Mouse (Mus musculus) kidney, embryonic 14.5 days (tissue): ENCODE data around the gene Ltk. TPM values are rescaled to one million over a fixed set of nuclear protein-coding genes. Genes with fewer than 3 reads are reported as not detected.

Experiments used
- ATAC-seq: fragments of 200-750 bp; cut with Nextera tagmentation; 2 replicates; pipeline ENCODE4 v1.8.0; 2017; ENCODE audit warnings: moderate number of reproducible peaks, mild to moderate bottlenecking, moderate TSS enrichment, moderate library complexity; ENCODE audit not compliant: low FRiP score, low TSS enrichment
- H3K27ac ChIP-seq: fragments of 300-500 bp; sonication (generic); 2 replicates; pipeline ENCODE4 v1.5.1; 2014; ENCODE audit warnings: low read depth, mild to moderate bottlenecking, low read length, moderate library complexity, mixed read lengths
- H3K27me3 ChIP-seq: fragments of 300-500 bp; sonication (generic); 2 replicates; pipeline ENCODE4 v1.6.1; 2014; ENCODE audit warnings: mild to moderate bottlenecking, low read length; ENCODE audit not compliant: control insufficient read depth, insufficient read depth
- H3K36me3 ChIP-seq: fragments of 300-500 bp; sonication (generic); 2 replicates; pipeline ENCODE4 v1.6.1; 2014; ENCODE audit warnings: low read length, mixed read lengths; ENCODE audit not compliant: control insufficient read depth, insufficient read depth
- H3K4me1 ChIP-seq: fragments of 300-500 bp; sonication (generic); 2 replicates; pipeline ENCODE4 v1.6.1; 2014; ENCODE audit warnings: low read length, mixed read lengths; ENCODE audit not compliant: control insufficient read depth, insufficient read depth
- H3K4me2 ChIP-seq: fragments of 300-500 bp; sonication (generic); replicated peaks from 2 replicates; pipeline ENCODE4 v1.6.1; 2014; ENCODE audit warnings: low read depth, mild to moderate bottlenecking, low read length
- H3K4me3 ChIP-seq: fragments of 300-500 bp; sonication (generic); 2 replicates; pipeline ENCODE4 v1.5.1; 2014; ENCODE audit warnings: mild to moderate bottlenecking, low read length
- H3K9ac ChIP-seq: fragments of 300-500 bp; sonication (generic); 2 replicates; pipeline ENCODE4 v1.6.1; 2014; ENCODE audit warnings: low read depth, mild to moderate bottlenecking, low read length, moderate library complexity
- H3K9me3 ChIP-seq: fragments of 300-500 bp; sonication (generic); 2 replicates; pipeline ENCODE4 v1.6.1; 2016; ENCODE audit warnings: low read length; ENCODE audit not compliant: control insufficient read depth
- WGBS: fragments of 180-500 bp; shearing (Covaris S2); extraction: QIAGEN DNeasy Blood & Tissue Kit; methylation state at CpG from one replicate; pipeline ENCODE4 v1.1.7; 2014; 5-methylcytosine and 5-hydroxymethylcytosine counted together
- polyA plus RNA-seq: library from polyadenylated mRNA; unstranded; fragments of >200 nt; fragmentation: Nextera tagmentation; extraction: Ambion mirVana; gene quantifications from 2 replicates; pipeline ENCODE4 v1.2.1, GENCODE M21; 2014

The Ltk gene
- polyA plus RNA-seq, 1 experiment from 2014 or later: 0.72 TPM

- Histone ChIP-seq H3K27ac (no peak overlapping the region), H3K9me3 (no peaks in the 10 kb centered on the region), H3K4me2 (no peak overlapping the region), H3K4me3 (no peak overlapping the region), H3K4me1 (no peaks in the 10 kb centered on the region), H3K36me3 (peaks cover 63% of the 10 kb centered on the region), H3K9ac (no peak overlapping the region), H3K27me3 (no peaks in the 10 kb centered on the region; the same call in 1 of the 2 replicates)
- ATAC-seq: no peak
- WGBS: 97% methylated on average over 6 of the region's 6 CpGs
Measured at GRCm38 (mm10) chr2:119767246-119767645, 7.0 kb upstream of the Ltk start.

DNA sequence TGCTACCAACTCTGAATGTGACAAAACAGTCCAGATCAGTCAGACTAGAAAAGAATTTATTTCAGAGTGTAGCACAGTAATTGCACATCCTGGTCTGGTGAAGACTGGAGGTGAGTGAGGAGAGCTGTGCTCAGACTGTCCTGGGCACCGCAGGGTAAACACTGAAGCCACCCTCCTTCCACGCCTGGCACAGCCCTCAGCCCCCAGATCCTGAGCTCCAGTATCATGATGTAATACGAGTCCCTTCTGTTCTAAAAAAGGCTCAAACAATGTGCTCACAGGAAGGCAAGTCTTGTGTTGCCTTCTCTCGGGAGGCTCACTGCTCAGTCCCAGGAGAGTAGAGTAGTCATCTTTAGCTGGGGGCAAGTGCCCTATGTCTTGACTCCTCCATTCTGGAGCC, 3.7 kb upstream of the Ltk start:
- no peak overlapping the region for H3K9ac ChIP-seq
- no peak overlapping the region for H3K4me3 ChIP-seq
- no peaks in the 10 kb centered on the region for H3K9me3 ChIP-seq
- H3K4me1 ChIP-seq: no peaks in the 10 kb centered on the region
- 63% methylated on average over 4 of the region's 4 CpGs for WGBS
- H3K27ac ChIP-seq: no peak overlapping the region
- ATAC-seq: no peak
- H3K36me3 ChIP-seq: peaks cover 32% of the 10 kb centered on the region
- H3K4me2 ChIP-seq: no peak overlapping the region
- H3K27me3 ChIP-seq: peaks cover 21% of the 10 kb centered on the region

DNA sequence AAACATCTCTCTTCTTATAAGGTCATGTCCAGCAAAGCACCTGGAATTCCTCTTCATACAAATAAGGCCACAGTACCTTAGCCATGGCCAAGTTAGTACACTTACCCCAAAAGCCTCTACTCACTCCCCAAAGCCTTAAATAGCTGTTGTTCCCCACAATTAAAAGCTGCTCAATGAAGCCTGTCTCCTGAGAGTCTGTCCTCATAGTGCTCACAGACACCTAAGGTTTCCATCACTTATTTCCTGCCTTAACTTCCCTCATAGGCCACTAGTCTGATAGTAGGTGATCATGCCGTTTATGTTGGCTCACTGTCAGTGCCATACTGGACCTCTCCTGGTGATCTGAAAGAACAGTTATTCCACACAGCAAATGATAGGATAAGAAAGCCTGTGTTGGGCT, 2.0 kb upstream of the Ltk start:
- H3K27me3 ChIP-seq: peaks cover 38% of the 10 kb centered on the region
- no peak for ATAC-seq
- 80% methylated on average over 1 of the region's 1 CpGs for WGBS

GRCm38 (mm10) chr2:119758844-119759835, 1.1 kb downstream of the Ltk start:
- H3K36me3 ChIP-seq: peaks cover 6% of the 10 kb centered on the region
- H3K27me3 ChIP-seq: peaks cover 48% of the 10 kb centered on the region
- WGBS: 4% methylated on average over 44 of the region's 44 CpGs
- peak overlapping the region; percentile 100 for H3K4me2 ChIP-seq
- peak overlapping the region; percentile 63 for H3K4me3 ChIP-seq
- 0 out of 2 replicates have a peak overlapping the region, but pooled peaks have one; percentile 58 for H3K9ac ChIP-seq
- H3K9me3 ChIP-seq: no peaks in the 10 kb centered on the region
- no peak overlapping the region for H3K27ac ChIP-seq
- ATAC-seq: peak; percentile 12; the same call in 1 of the 2 replicates
- H3K4me1 ChIP-seq: 0 out of 2 replicates have a peak, but pooled peaks cover 12% of the 10 kb centered on the region

More for the DNA sequence above, 2.0 kb upstream of the Ltk start:
- Histone ChIP-seq H3K4me2 (no peak overlapping the region), H3K27ac (no peak overlapping the region), H3K9ac (no peak overlapping the region), H3K9me3 (no peaks in the 10 kb centered on the region), H3K4me1 (0 out of 2 replicates have a peak, but pooled peaks cover 12% of the 10 kb centered on the region), H3K4me3 (no peak overlapping the region), H3K36me3 (peaks cover 21% of the 10 kb centered on the region)

DNA sequence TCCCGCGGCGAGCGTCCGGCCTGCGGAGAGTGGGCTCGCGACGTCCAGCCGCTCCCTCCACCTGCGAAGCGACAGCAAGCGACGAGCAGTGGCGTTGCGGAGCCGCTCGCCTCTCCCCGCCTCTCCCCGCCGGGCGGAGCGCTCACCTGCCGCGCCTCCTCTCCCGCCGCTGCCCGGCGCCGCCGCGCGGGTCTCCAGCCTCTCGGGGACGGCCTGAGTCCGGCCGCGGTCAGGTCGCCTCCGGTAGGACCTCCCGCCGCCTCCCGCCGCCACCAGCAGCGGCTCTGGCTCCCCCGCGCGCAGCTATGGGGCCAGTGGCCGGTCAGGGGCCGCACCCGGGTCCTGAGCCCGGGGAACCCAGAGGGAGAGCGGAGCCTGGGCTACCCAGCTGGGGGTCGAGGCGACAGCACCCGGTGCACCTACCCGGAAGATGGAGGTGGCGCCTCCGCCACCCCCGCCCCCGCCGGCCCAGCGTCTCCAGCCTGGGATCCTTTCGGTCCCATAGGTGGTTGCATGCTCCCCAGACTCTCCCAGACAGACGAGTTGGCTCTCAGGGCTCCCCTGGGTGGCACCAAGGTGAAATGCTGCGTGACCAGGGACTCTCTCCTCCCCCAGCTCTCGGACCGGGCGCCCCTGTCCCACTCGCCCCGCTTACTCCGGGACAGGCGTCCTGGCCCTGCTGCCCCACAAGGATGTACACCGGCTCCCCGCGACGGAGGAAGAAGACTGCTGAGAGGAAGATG, 2.0 kb downstream of the Ltk start:
- Histone ChIP-seq H3K9ac (peak overlapping the region; percentile 58), H3K4me2 (peak overlapping the region; percentile 100), H3K4me3 (peak overlapping the region; percentile 63), H3K4me1 (0 out of 2 replicates have a peak, but pooled peaks cover 12% of the 10 kb centered on the region), H3K9me3 (no peaks in the 10 kb centered on the region), H3K36me3 (no peaks in the 10 kb centered on the region), H3K27me3 (peaks cover 52% of the 10 kb centered on the region), H3K27ac (no peak overlapping the region)
- peak; percentile 58; the same call in 1 of the 2 replicates for ATAC-seq
- WGBS: under 1% methylated on average over 75 of the region's 77 CpGs

DNA sequence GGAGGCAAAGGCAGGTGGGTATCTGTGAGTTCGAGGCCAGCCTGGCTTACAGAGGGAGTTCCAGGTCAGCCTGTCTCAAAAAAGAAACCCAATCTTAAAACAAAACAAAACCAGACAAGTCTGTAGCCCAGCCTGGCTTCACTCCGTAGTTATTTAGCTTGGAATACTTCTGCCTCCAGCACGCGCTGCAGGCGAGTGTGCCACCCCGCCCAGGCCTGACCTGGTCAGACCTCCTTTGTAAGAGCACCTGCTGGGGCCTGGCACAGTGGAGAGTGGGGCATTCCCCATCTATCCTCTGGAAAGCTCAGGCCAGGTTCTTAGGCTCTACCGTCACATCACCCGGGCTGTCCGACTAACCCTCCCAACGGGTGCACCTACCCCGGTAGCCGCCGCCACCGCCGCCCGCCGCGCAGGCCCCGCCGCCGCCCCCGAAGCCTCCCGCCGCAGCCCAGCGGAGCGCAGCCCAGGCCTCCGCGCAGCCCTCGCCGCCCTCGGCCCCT, 2.6 kb downstream of the Ltk start:
- Histone ChIP-seq H3K4me1 (0 out of 2 replicates have a peak, but pooled peaks cover 12% of the 10 kb centered on the region), H3K4me3 (peak overlapping the region; percentile 63), H3K36me3 (no peaks in the 10 kb centered on the region), H3K9ac (peak overlapping the region; percentile 58), H3K4me2 (peak overlapping the region; percentile 100), H3K27ac (no peak overlapping the region), H3K27me3 (peaks cover 52% of the 10 kb centered on the region), H3K9me3 (no peaks in the 10 kb centered on the region)
- 5% methylated on average over 17 of the region's 31 CpGs for WGBS
- ATAC-seq: peak; percentile 58; the same call in 1 of the 2 replicates

DNA sequence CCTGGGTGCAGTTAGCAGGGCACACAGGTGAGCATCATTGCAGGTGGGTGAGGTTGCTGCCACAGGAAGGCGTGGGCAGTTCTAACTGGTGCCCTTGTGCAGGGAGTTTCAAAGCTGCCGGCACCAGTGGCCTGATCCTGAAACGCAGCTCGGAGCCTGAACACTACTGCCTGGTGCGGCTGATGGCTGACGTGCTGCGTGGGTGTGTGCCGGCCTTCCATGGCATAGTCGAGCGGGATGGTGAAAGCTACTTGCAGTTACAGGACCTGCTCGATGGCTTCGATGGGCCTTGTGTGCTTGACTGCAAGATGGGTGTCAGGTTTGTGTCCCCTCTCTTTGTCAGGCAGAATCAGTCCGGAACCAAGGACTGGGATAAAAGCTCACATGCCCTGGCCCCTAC, 11.0 kb downstream of the Ltk start:
- Histone ChIP-seq H3K9ac (no peak overlapping the region), H3K27me3 (peaks cover 13% of the 10 kb centered on the region), H3K9me3 (no peaks in the 10 kb centered on the region), H3K4me3 (no peak overlapping the region), H3K36me3 (no peaks in the 10 kb centered on the region), H3K4me2 (no peak overlapping the region), H3K27ac (no peak overlapping the region), H3K4me1 (peaks cover 5% of the 10 kb centered on the region; the same call in 1 of the 2 replicates)
- ATAC-seq: no peak
- WGBS: 72% methylated on average over 13 of the region's 13 CpGs

GRCm38 (mm10) chr2:119747554-119747953, 12.7 kb downstream of the Ltk start:
- peaks cover 14% of the 10 kb centered on the region for H3K4me1 ChIP-seq
- H3K27ac ChIP-seq: no peak overlapping the region
- peaks cover 27% of the 10 kb centered on the region for H3K27me3 ChIP-seq
- 67% methylated on average over 7 of the region's 7 CpGs for WGBS
- H3K9me3 ChIP-seq: no peaks in the 10 kb centered on the region
- no peak overlapping the region for H3K4me2 ChIP-seq
- H3K36me3 ChIP-seq: no peaks in the 10 kb centered on the region
- no peak overlapping the region for H3K4me3 ChIP-seq
- ATAC-seq: no peak
- H3K9ac ChIP-seq: no peak overlapping the region
